Mouse (Mus musculus): ENCODE data around the gene Eml6.

The Eml6 gene

GRCm38 (mm10) chr11:29823141-29823540, 202.7 kb downstream of the Eml6 start:
- no peak for DNase-seq (ENCODE audit: low read depth, low spot score)
- H3K36me3 ChIP-seq (ENCODE audit: control insufficient read depth, insufficient read depth, low read length, poor library complexity, severe bottlenecking): no peaks in the 10 kb centered on the region
- H3K27me3 ChIP-seq (ENCODE audit: control insufficient read depth, insufficient read depth, low read length, poor library complexity, severe bottlenecking): no peaks in the 10 kb centered on the region

DNA sequence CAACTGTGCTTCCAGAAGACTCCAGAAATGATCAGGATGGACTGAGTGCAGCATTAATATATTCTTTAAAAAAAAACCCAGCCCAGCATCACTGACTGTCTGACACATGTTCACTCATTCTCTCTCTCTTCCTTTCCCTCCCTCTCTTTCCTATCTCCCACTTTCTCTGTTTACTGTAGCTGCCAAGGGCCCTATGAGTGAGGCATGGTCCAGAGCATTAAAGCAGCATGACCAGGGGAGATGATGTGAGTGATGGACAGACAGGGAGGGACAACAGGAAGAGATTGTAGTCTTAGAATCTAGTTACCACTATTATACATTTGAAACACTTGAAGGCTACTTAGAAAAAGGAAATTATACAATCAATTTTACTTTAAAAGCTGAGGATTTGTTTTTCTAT, 210.2 kb downstream of the Eml6 start:
- no peak for DNase-seq (ENCODE audit: low read depth, low spot score)
- Histone ChIP-seq H3K27me3 (ENCODE audit: control insufficient read depth, insufficient read depth, low read length, poor library complexity, severe bottlenecking) (no peaks in the 10 kb centered on the region), H3K36me3 (ENCODE audit: control insufficient read depth, insufficient read depth, low read length, poor library complexity, severe bottlenecking) (no peaks in the 10 kb centered on the region)

DNA sequence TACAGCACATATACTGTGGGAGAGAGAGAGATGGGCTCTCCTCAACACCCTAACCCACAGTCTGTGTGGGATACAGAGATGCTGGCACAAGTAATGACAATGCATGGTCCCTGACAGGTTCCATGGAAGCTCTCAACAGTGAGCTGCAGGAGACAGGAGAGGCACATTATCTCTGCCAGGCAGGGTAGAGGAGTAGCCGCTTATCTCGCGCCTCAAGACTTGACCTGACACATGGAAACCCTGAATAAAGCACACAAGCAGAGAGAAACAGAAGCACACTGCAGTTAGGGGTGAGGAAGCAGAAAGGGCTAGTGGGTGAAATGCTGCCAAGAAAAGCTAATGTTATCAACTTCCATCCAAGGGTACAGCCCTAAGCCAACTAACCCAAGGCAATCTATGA, 210.6 kb downstream of the Eml6 start:
- Histone ChIP-seq H3K36me3 (ENCODE audit: control insufficient read depth, insufficient read depth, low read length, poor library complexity, severe bottlenecking) (no peaks in the 10 kb centered on the region), H3K27me3 (ENCODE audit: control insufficient read depth, insufficient read depth, low read length, poor library complexity, severe bottlenecking) (no peaks in the 10 kb centered on the region)
- no peak for DNase-seq (ENCODE audit: low read depth, low spot score)

DNA sequence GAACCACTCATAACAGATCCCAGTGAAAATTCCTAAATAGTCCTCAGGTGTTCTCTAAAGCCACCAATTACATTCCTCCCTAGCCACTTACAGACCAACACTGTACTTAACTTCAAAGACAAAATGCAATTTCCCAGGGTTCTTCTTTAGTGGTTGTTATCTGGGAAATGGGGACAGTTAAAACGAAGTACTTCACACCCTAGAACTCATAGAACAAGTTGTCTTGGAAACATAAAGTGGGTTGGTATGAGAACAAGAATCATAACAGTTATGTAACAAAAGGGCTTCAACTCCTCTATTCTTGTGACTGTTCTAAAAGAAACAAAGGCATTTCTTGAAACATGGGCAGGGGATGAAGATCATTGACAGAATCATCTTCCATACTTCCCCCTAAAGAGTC, 212.6 kb downstream of the Eml6 start:
- DNase-seq (ENCODE audit: low read depth, low spot score): no peak
- H3K36me3 ChIP-seq (ENCODE audit: control insufficient read depth, insufficient read depth, low read length, poor library complexity, severe bottlenecking): no peaks in the 10 kb centered on the region
- no peaks in the 10 kb centered on the region for H3K27me3 ChIP-seq (ENCODE audit: control insufficient read depth, insufficient read depth, low read length, poor library complexity, severe bottlenecking)

DNA sequence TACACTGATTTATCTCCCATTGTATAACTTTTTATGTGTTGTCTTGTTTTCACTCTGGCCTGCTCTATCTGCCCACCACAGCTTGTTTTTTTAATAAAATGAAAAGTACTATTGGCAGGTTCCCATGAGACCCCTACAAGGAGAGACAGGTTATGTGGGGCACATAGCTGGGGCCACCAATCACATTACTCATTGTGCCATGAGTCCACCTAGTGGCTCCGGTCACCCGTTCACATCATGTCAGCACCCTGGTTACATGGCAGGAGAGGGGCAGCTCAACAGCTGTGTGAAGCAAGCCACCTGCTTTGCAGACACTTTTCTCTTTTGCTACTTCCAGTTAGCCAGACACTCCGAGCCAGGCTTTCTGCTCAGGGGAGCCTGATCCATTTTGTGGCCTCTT, 213.4 kb downstream of the Eml6 start:
- no peaks in the 10 kb centered on the region for H3K36me3 ChIP-seq (ENCODE audit: control insufficient read depth, insufficient read depth, low read length, poor library complexity, severe bottlenecking)
- H3K27me3 ChIP-seq (ENCODE audit: control insufficient read depth, insufficient read depth, low read length, poor library complexity, severe bottlenecking): no peaks in the 10 kb centered on the region
- DNase-seq (ENCODE audit: low read depth, low spot score): peak; percentile 13

DNA sequence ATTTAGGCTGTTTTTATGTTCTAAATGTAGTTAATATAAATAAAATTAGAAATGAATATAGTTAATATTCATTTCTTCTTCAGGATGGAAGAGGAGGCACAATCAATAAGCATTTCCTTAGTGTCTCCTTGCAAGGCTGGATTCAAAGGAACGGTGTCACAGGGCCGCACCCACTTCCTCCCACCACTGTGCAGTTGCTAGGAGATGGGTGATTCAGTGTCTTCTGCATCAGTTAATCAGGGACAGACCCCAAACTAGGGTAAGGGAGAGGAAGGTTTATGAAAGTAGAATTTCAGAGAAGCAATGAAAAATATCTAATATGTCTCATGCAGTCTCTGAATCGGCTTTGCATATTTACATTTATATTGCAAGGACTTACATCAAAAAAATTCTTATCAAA, 215.5 kb downstream of the Eml6 start:
- Histone ChIP-seq H3K27me3 (ENCODE audit: control insufficient read depth, insufficient read depth, low read length, poor library complexity, severe bottlenecking) (no peaks in the 10 kb centered on the region), H3K36me3 (ENCODE audit: control insufficient read depth, insufficient read depth, low read length, poor library complexity, severe bottlenecking) (no peaks in the 10 kb centered on the region)
- DNase-seq (ENCODE audit: low read depth, low spot score): peak; percentile 13

DNA sequence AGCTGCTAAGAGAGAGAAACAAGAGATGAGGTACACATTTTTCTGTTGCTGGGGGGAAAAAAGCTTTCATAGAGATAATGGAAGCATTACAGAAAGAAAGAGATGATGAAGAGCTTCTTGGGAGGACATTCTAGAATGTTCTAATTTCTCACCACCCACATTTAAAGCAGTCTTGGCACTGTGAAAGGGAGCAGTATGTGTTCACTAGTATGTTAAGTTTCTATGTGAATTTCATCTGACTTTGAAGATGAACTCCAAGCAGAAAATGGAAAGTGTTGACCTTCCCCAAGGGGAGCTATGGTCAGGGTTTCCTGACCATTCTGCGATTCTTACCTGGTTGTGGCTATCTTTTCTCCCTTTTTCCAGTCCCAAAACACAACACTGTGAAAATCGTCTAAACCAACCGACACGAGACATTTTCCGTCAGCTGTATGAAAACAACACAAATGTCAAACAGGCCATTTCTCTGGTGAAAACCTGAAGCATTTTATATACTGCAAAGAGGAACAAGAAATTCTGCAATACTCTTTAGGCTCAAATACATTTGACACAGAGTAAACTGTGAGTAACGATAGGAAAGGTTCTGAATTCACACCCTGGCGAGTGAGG, 216.7 kb downstream of the Eml6 start:
- no peak for DNase-seq (ENCODE audit: low read depth, low spot score)

DNA sequence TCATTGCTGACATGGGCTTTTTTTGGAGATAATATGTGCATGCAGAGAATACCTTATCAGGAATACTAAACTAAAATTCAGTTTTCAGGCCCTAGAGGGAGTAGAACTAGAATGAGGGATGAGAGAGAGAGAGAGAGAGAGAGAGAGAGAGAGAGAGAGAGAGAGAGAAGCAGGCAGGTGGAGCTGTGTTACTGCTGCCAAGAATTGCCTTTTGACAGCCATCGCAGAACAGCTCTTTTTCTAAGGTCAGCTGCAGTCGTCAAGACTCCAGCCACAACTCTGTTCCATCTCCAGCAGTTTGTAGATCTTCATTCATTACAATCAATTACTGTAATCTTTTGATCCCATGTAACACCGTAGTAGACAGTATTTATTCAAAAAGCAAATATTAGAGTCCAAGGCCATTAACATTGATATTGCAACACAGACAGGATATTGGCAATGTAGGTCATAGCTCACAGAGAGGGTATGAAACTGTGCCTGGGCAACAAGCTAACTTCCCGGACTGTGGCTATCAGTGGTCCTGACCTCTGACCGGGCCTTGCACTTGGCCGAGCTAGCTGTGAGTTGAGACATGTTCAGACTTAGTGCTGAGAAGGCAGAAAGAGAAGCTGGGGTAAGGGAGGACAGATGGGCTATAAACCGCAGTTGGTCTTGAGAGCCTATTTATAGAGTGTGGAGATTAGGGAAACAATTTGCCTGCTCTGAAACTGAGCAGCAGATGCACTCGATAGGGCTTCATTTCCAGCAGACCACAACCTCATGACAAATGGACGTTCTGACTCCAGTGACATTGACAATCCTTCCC, 217.5 kb downstream of the Eml6 start:
- Histone ChIP-seq H3K27me3 (ENCODE audit: control insufficient read depth, insufficient read depth, low read length, poor library complexity, severe bottlenecking) (no peaks in the 10 kb centered on the region), H3K36me3 (ENCODE audit: control insufficient read depth, insufficient read depth, low read length, poor library complexity, severe bottlenecking) (no peaks in the 10 kb centered on the region)
- DNase-seq (ENCODE audit: low read depth, low spot score): no peak

More for the DNA sequence above, 216.7 kb downstream of the Eml6 start:
- no peaks in the 10 kb centered on the region for H3K36me3 ChIP-seq (ENCODE audit: control insufficient read depth, insufficient read depth, low read length, poor library complexity, severe bottlenecking)
- no peaks in the 10 kb centered on the region for H3K27me3 ChIP-seq (ENCODE audit: control insufficient read depth, insufficient read depth, low read length, poor library complexity, severe bottlenecking)

DNA sequence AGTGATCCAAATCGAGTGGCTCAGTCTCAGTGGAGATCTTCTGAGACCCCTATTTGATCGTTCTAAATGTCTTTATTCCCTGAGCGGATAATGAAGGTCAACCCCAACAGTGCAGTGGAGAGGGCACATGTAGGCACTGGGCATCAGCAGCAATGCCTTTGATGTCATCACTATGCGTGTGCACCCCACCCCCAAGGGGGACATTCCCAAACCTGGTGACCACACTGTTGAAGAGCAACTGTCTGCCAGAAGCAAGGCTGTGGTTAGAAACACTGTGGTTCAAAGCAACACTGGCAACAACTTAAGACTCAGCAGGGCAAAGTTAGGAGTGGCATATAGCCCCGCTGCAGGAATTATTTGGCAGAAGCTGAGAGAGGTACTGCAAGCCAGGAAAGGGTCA, 218.5 kb downstream of the Eml6 start:
- DNase-seq (ENCODE audit: low read depth, low spot score): no peak
- H3K27me3 ChIP-seq (ENCODE audit: control insufficient read depth, insufficient read depth, low read length, poor library complexity, severe bottlenecking): no peaks in the 10 kb centered on the region
- H3K36me3 ChIP-seq (ENCODE audit: control insufficient read depth, insufficient read depth, low read length, poor library complexity, severe bottlenecking): no peaks in the 10 kb centered on the region

- H3K27me3 ChIP-seq (ENCODE audit: control insufficient read depth, insufficient read depth, low read length, poor library complexity, severe bottlenecking): no peaks in the 10 kb centered on the region
- H3K36me3 ChIP-seq (ENCODE audit: control insufficient read depth, insufficient read depth, low read length, poor library complexity, severe bottlenecking): no peaks in the 10 kb centered on the region
- no peak for DNase-seq (ENCODE audit: low read depth, low spot score)
Measured at GRCm38 (mm10) chr11:29801432-29802427, 224.1 kb downstream of the Eml6 start.

- H3K27me3 ChIP-seq (ENCODE audit: control insufficient read depth, insufficient read depth, low read length, poor library complexity, severe bottlenecking): no peaks in the 10 kb centered on the region
- no peaks in the 10 kb centered on the region for H3K36me3 ChIP-seq (ENCODE audit: control insufficient read depth, insufficient read depth, low read length, poor library complexity, severe bottlenecking)
- no peak for DNase-seq (ENCODE audit: low read depth, low spot score)
Measured at GRCm38 (mm10) chr11:29799839-29800238, 226.0 kb downstream of the Eml6 start.

DNA sequence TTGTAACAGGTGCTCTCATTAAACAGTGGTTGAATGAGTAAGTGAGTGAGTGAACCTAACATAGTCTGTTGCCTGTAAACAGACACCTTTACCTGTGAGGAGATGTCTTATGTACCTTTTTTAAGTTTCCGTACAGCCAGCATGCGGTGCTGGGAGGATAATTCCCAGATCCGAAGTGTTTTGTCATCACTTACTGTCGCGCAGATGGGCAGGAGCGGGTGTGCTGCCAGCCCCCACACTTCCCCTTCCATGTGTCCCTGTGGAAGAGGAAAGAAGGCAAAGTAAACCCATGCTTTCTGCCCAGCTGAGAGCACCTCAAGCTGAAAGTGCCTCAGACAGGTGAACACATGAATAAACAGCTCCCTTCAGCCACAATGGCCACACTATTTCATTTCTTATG, 230.7 kb downstream of the Eml6 start:
- H3K36me3 ChIP-seq (ENCODE audit: control insufficient read depth, insufficient read depth, low read length, poor library complexity, severe bottlenecking): no peaks in the 10 kb centered on the region
- H3K27me3 ChIP-seq (ENCODE audit: control insufficient read depth, insufficient read depth, low read length, poor library complexity, severe bottlenecking): no peaks in the 10 kb centered on the region
- DNase-seq (ENCODE audit: low read depth, low spot score): no peak

- H3K36me3 ChIP-seq (ENCODE audit: control insufficient read depth, insufficient read depth, low read length, poor library complexity, severe bottlenecking): no peaks in the 10 kb centered on the region
- no peak for DNase-seq (ENCODE audit: low read depth, low spot score)
- H3K27me3 ChIP-seq (ENCODE audit: control insufficient read depth, insufficient read depth, low read length, poor library complexity, severe bottlenecking): no peaks in the 10 kb centered on the region
Measured at GRCm38 (mm10) chr11:29794475-29794874, 231.4 kb downstream of the Eml6 start.

- no peaks in the 10 kb centered on the region for H3K36me3 ChIP-seq (ENCODE audit: control insufficient read depth, insufficient read depth, low read length, poor library complexity, severe bottlenecking)
- no peak for DNase-seq (ENCODE audit: low read depth, low spot score)
- H3K27me3 ChIP-seq (ENCODE audit: control insufficient read depth, insufficient read depth, low read length, poor library complexity, severe bottlenecking): no peaks in the 10 kb centered on the region
Measured at GRCm38 (mm10) chr11:29790796-29791195, 235.0 kb downstream of the Eml6 start.
